15 mouse cellular contexts compared by ENCODE assay signal in the genomic region with DNA sequence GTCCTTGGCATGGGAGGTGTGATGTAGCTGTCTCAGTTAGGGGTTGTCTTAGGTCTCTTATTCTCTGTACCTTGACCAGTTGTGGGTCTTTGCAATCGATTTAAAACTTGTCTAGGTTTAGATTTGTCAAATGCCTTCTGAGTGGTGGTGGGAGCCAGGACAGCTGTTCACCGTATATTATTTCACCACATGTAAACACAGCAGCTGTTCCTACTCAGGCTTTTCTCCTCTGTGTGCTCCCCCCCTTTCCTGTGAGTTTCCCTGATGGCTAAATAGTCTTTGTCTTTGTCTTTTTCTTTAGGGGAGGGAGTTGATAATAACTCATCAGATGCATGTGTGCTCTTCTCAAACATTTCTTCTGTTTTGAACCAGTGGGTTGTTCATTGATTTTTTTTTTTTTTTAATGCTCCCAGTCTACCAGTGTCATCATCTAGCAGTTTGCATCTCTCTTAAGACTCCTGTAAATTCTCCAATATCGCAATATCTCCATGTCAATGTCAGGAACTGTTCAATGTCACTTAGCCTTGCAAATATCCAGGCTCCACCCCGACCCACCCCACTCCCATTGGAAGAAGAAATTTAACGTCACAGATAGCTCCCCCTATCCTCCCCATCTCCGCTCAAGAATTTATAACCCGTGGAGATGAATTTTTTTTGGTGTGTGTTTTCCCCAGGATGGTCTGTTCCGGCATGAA. TPM values are rescaled to one million over a fixed set of nuclear protein-coding genes. Genes with fewer than 3 reads are reported as not detected.
A peak's percentile ranks its signal among the peaks of the same experiment; 100 is the strongest.
DNase-seq lines count a peak whose midpoint lies in the region; ATAC-seq and TF ChIP-seq lines count a peak whose summit lies in the region.
"Had no signal": no experiment of that assay in that cellular context is flagged by ENCODE, and none has a peak within 500 bp of the region (broad histone marks: within the 10 kb centered on the region; RNA-seq: fewer than 3 reads in every experiment).

No protein-coding gene starts in this region.

- WGBS in kidney, embryonic 14.5 days = 35% methylated on average over 8 of the region's 8 CpGs
- WGBS in neural tube, embryonic 13.5 days = 58% methylated on average over 8 of the region's 8 CpGs
- WGBS in limb, embryonic 13.5 days = 57% methylated on average over 8 of the region's 8 CpGs

- H3K36me3 ChIP-seq in kidney, embryonic 14.5 days (ENCODE audit: control insufficient read depth, insufficient read depth, low read length) = no peaks in the 10 kb centered on the region
- H3K36me3 ChIP-seq in neural tube, embryonic 13.5 days = no peaks in the 10 kb centered on the region
- H3K36me3 ChIP-seq in limb, embryonic 13.5 days = no peaks in the 10 kb centered on the region
- H3K36me3 ChIP-seq: heart, embryonic 13.5 days had no signal

- H3K4me3 ChIP-seq in kidney, embryonic 14.5 days (ENCODE audit: low read length) = no peak overlapping the region
- H3K4me3 ChIP-seq in neural tube, embryonic 13.5 days = no peak overlapping the region
- no peak overlapping the region for H3K4me3 ChIP-seq in limb, embryonic 13.5 days
- H3K4me3 ChIP-seq in layer of hippocampus, adult 2 months = no peak overlapping the region
- H3K4me3 ChIP-seq: heart, embryonic 13.5 days had no signal

- peak overlapping the region; percentile 25 for H3K4me2 ChIP-seq in kidney, embryonic 14.5 days (replicated peaks; ENCODE audit: low read depth, low read length)
- H3K4me2 ChIP-seq in neural tube, embryonic 13.5 days = peak overlapping the region; percentile 27; the same call in 1 of the 2 replicates
- H3K4me2 ChIP-seq in limb, embryonic 13.5 days (replicated peaks) = peak overlapping the region; percentile 23; the same call in 1 of the 2 replicates
- H3K4me2 ChIP-seq: heart, embryonic 13.5 days; liver, embryonic 11.5 days had no signal

- H3K27ac ChIP-seq in kidney, embryonic 14.5 days (ENCODE audit: low read depth, low read length) = no peak overlapping the region
- no peak overlapping the region for H3K27ac ChIP-seq in neural tube, embryonic 13.5 days (replicated peaks)
- no peak overlapping the region for H3K27ac ChIP-seq in limb, embryonic 13.5 days
- H3K27ac ChIP-seq in layer of hippocampus, adult 2 months = no peak overlapping the region
- H3K27ac ChIP-seq: heart, embryonic 13.5 days had no signal

- ATAC-seq in kidney, embryonic 14.5 days (ENCODE audit: low FRiP score, low TSS enrichment) = peak; percentile 88
- no peak for ATAC-seq in neural tube, embryonic 13.5 days (ENCODE audit: low read depth)
- ATAC-seq in limb, embryonic 13.5 days (ENCODE audit: low FRiP score, low read depth) = peak; percentile 64; the same call in 1 of the 2 replicates
- ATAC-seq: inflammation-experienced regulatory T-cells, adult 6 months had no signal

- no peak for TF ChIP-seq CTCF in layer of hippocampus, adult 2 months (conservative IDR thresholded peaks at IDR 0.05)

- H3K27me3 ChIP-seq in kidney, embryonic 14.5 days (ENCODE audit: control insufficient read depth, insufficient read depth, low read length) = no peaks in the 10 kb centered on the region
- H3K27me3 ChIP-seq in neural tube, embryonic 13.5 days = no peaks in the 10 kb centered on the region
- no peaks in the 10 kb centered on the region for H3K27me3 ChIP-seq in limb, embryonic 13.5 days
- H3K27me3 ChIP-seq: CH12.LX; heart, embryonic 13.5 days had no signal

- DNase-seq in kidney, postnatal 14 days = no peak
- no peak for DNase-seq in neural tube, embryonic 10.5 days (ENCODE audit: extremely low spot score, low spot score)
- DNase-seq in spleen, postnatal 14 days (ENCODE audit: low spot score in 2 of 2) = no peak
- no peak for DNase-seq in layer of hippocampus, adult 2 months (ENCODE audit: low spot score in 2 of 2)
- no peak for DNase-seq in urinary bladder, postnatal 14 days (ENCODE audit: low spot score)
- DNase-seq: adrenal gland, adult 8-10 months; cerebellum, adult 11 months had no signal

- H3K9me3 ChIP-seq in kidney, embryonic 14.5 days (ENCODE audit: control insufficient read depth, low read length) = no peaks in the 10 kb centered on the region
- no peaks in the 10 kb centered on the region for H3K9me3 ChIP-seq in neural tube, embryonic 13.5 days
- no peaks in the 10 kb centered on the region for H3K9me3 ChIP-seq in limb, embryonic 13.5 days
- H3K9me3 ChIP-seq: heart, embryonic 13.5 days had no signal

- no peak overlapping the region for H3K9ac ChIP-seq in kidney, embryonic 14.5 days (ENCODE audit: low read depth, low read length)
- no peak overlapping the region; the same call in 1 of the 2 replicates for H3K9ac ChIP-seq in neural tube, embryonic 13.5 days
- no peak overlapping the region for H3K9ac ChIP-seq in limb, embryonic 13.5 days
- H3K9ac ChIP-seq: heart, embryonic 13.5 days had no signal

- no peaks in the 10 kb centered on the region for H3K4me1 ChIP-seq in kidney, embryonic 14.5 days (ENCODE audit: control insufficient read depth, insufficient read depth, low read length)
- peaks cover 6% of the 10 kb centered on the region; the same call in 1 of the 2 replicates for H3K4me1 ChIP-seq in neural tube, embryonic 13.5 days (replicated peaks)
- H3K4me1 ChIP-seq in limb, embryonic 13.5 days = no peaks in the 10 kb centered on the region; the same call in none of the 2 replicates
- H3K4me1 ChIP-seq: heart, embryonic 13.5 days had no signal

RNA-seq across cellular contexts. Expression of a gene that starts 18.7 kb away (rescaled TPM):
- 0.23 TPM in 1 of 2 replicates, not detected in the other for polyA plus RNA-seq in kidney, embryonic 14.5 days (2014; fragmentation: Nextera tagmentation; extraction: Ambion mirVana)
- 11.1 and 12.6 TPM in 2 replicates for polyA plus RNA-seq in neural tube, embryonic 13.5 days (2015; fragmentation: Nextera tagmentation; extraction: Ambion mirVana)
- 3.4 TPM in 2 replicates for polyA plus RNA-seq in limb, embryonic 13.5 days (2015; fragmentation: Nextera tagmentation; extraction: Ambion mirVana)
- 10 to 100 TPM; 16.2 to 18.2 TPM for total RNA-seq in layer of hippocampus, adult 2 months (2021)
- total RNA-seq: adrenal gland, adult 8-10 months; CH12.LX; megakaryocyte-erythroid progenitor cell, adult 5-6 weeks had no signal
- polyA plus RNA-seq: heart, embryonic 13.5 days; inflammation-experienced regulatory T-cells, adult 6 months had no signal
